Mouse (Mus musculus): Measurements from ENCODE around the gene Rab17.

- TF ChIP-seq POLR2A (IDR thresholded peaks at IDR 0.05; ENCODE audit: low read depth, low read length) (no peak), CTCF (IDR thresholded peaks at IDR 0.05; ENCODE audit: extremely low read depth, insufficient read depth, insufficient read length, insufficient replicate concordance) (no peak)
Measured at GRCm38 (mm10) chr1:90949309-90949708, 20.2 kb downstream of the Rab17 start.
